Mouse (Mus musculus): ENCODE data around the gene Gm20388. TPM values are rescaled to one million over a fixed set of nuclear protein-coding genes. Genes with fewer than 3 reads are reported as not detected.
A peak's percentile ranks its signal among the peaks of the same experiment; 100 is the strongest.

Gm20388 gene
- polyA plus RNA-seq, 1 experiment from 2014 or later: not detected

- no peak overlapping the region for H3K4me3 ChIP-seq
- no peaks in the 10 kb centered on the region for H3K27me3 ChIP-seq
- no peaks in the 10 kb centered on the region for H3K4me1 ChIP-seq
- 47% methylated on average over 10 of the region's 10 CpGs for WGBS
- no peak overlapping the region for H3K9ac ChIP-seq (replicated peaks)
- H3K36me3 ChIP-seq: no peaks in the 10 kb centered on the region
- no peak for ATAC-seq (replicated peaks)
- H3K9me3 ChIP-seq: no peaks in the 10 kb centered on the region
- no peak overlapping the region for H3K4me2 ChIP-seq (replicated peaks)
- no peak overlapping the region for H3K27ac ChIP-seq (replicated peaks)
Observed at GRCm38 (mm10) chr8:122174133-122174930, 2263.7 kb downstream of the Gm20388 start.

- no peaks in the 10 kb centered on the region for H3K4me1 ChIP-seq
- H3K9ac ChIP-seq (replicated peaks): no peak overlapping the region
- no peak overlapping the region for H3K4me3 ChIP-seq
- H3K27ac ChIP-seq (replicated peaks): no peak overlapping the region
- H3K9me3 ChIP-seq: no peaks in the 10 kb centered on the region
- no peak for ATAC-seq (replicated peaks)
- 70% methylated on average over 4 of the region's 4 CpGs for WGBS
- H3K27me3 ChIP-seq: no peaks in the 10 kb centered on the region
- H3K4me2 ChIP-seq (replicated peaks): no peak overlapping the region
- H3K36me3 ChIP-seq: no peaks in the 10 kb centered on the region
Observed at GRCm38 (mm10) chr8:122178392-122178890, 2267.8 kb downstream of the Gm20388 start.

- no peaks in the 10 kb centered on the region for H3K4me1 ChIP-seq
- H3K9ac ChIP-seq (replicated peaks): no peak overlapping the region
- H3K27me3 ChIP-seq: no peaks in the 10 kb centered on the region
- H3K9me3 ChIP-seq: no peaks in the 10 kb centered on the region
- H3K36me3 ChIP-seq: no peaks in the 10 kb centered on the region
- no peak overlapping the region for H3K4me3 ChIP-seq
- ATAC-seq (replicated peaks): no peak
- H3K27ac ChIP-seq (replicated peaks): no peak overlapping the region
- WGBS: 80% methylated on average over 7 of the region's 7 CpGs
- H3K4me2 ChIP-seq (replicated peaks): no peak overlapping the region
Observed at GRCm38 (mm10) chr8:122179354-122179753, 2268.7 kb downstream of the Gm20388 start.

GRCm38 (mm10) chr8:122180116-122180515, 2269.5 kb downstream of the Gm20388 start:
- 93% methylated on average over 9 of the region's 9 CpGs for WGBS
- Histone ChIP-seq H3K9me3 (no peaks in the 10 kb centered on the region), H3K4me3 (no peak overlapping the region), H3K4me2 (replicated peaks) (no peak overlapping the region), H3K4me1 (no peaks in the 10 kb centered on the region), H3K9ac (replicated peaks) (no peak overlapping the region), H3K27me3 (no peaks in the 10 kb centered on the region), H3K36me3 (no peaks in the 10 kb centered on the region), H3K27ac (replicated peaks) (no peak overlapping the region)
- no peak for ATAC-seq (replicated peaks)

- Histone ChIP-seq H3K4me1 (no peaks in the 10 kb centered on the region), H3K27me3 (no peaks in the 10 kb centered on the region), H3K4me3 (no peak overlapping the region), H3K9me3 (no peaks in the 10 kb centered on the region), H3K4me2 (replicated peaks) (no peak overlapping the region), H3K9ac (replicated peaks) (no peak overlapping the region), H3K36me3 (no peaks in the 10 kb centered on the region), H3K27ac (replicated peaks) (no peak overlapping the region)
- WGBS: 84% methylated on average over 9 of the region's 9 CpGs
- no peak for ATAC-seq (replicated peaks)
Observed at GRCm38 (mm10) chr8:122181414-122181813, 2270.8 kb downstream of the Gm20388 start.

GRCm38 (mm10) chr8:122181991-122182390, 2271.3 kb downstream of the Gm20388 start:
- no peak for ATAC-seq (replicated peaks)
- H3K27me3 ChIP-seq: no peaks in the 10 kb centered on the region
- no peak overlapping the region for H3K4me2 ChIP-seq (replicated peaks)
- 80% methylated on average over 9 of the region's 9 CpGs for WGBS
- H3K36me3 ChIP-seq: no peaks in the 10 kb centered on the region
- no peak overlapping the region for H3K9ac ChIP-seq (replicated peaks)
- H3K9me3 ChIP-seq: no peaks in the 10 kb centered on the region
- no peaks in the 10 kb centered on the region for H3K4me1 ChIP-seq
- H3K27ac ChIP-seq (replicated peaks): no peak overlapping the region
- no peak overlapping the region for H3K4me3 ChIP-seq

- no peak overlapping the region for H3K27ac ChIP-seq (replicated peaks)
- H3K4me3 ChIP-seq: no peak overlapping the region
- H3K4me2 ChIP-seq (replicated peaks): no peak overlapping the region
- H3K9ac ChIP-seq (replicated peaks): no peak overlapping the region
- ATAC-seq (replicated peaks): no peak
- H3K27me3 ChIP-seq: no peaks in the 10 kb centered on the region
- WGBS: 85% methylated on average over 19 of the region's 19 CpGs
- peaks cover 12% of the 10 kb centered on the region for H3K4me1 ChIP-seq
- H3K9me3 ChIP-seq: no peaks in the 10 kb centered on the region
- H3K36me3 ChIP-seq: no peaks in the 10 kb centered on the region
Observed at GRCm38 (mm10) chr8:122186363-122186974, 2275.8 kb downstream of the Gm20388 start.

GRCm38 (mm10) chr8:122187271-122187670, 2276.6 kb downstream of the Gm20388 start:
- Histone ChIP-seq H3K4me2 (replicated peaks) (no peak overlapping the region), H3K4me1 (peaks cover 12% of the 10 kb centered on the region), H3K27ac (replicated peaks) (no peak overlapping the region), H3K27me3 (no peaks in the 10 kb centered on the region), H3K4me3 (no peak overlapping the region), H3K9me3 (no peaks in the 10 kb centered on the region), H3K36me3 (no peaks in the 10 kb centered on the region), H3K9ac (replicated peaks) (no peak overlapping the region)
- WGBS: 90% methylated on average over 4 of the region's 4 CpGs
- no peak for ATAC-seq (replicated peaks)

- H3K4me2 ChIP-seq (replicated peaks): no peak overlapping the region
Observed at GRCm38 (mm10) chr8:122190349-122191053, 2279.9 kb downstream of the Gm20388 start.

GRCm38 (mm10) chr8:122191054-122191376, 2280.4 kb downstream of the Gm20388 start:
- H3K4me2 ChIP-seq (replicated peaks): no peak overlapping the region
- ATAC-seq (replicated peaks): no peak
- H3K27ac ChIP-seq (replicated peaks): peak overlapping the region; percentile 57
- H3K4me3 ChIP-seq: no peak overlapping the region
- peaks cover 19% of the 10 kb centered on the region for H3K4me1 ChIP-seq
- no peaks in the 10 kb centered on the region for H3K36me3 ChIP-seq
- H3K9ac ChIP-seq (replicated peaks): no peak overlapping the region
- WGBS: 76% methylated on average over 8 of the region's 8 CpGs
- no peaks in the 10 kb centered on the region for H3K27me3 ChIP-seq
- no peaks in the 10 kb centered on the region for H3K9me3 ChIP-seq

More at GRCm38 (mm10) chr8:122190349-122191053, 2279.9 kb downstream of the Gm20388 start:
- H3K4me1 ChIP-seq: peaks cover 19% of the 10 kb centered on the region
- no peak overlapping the region for H3K4me3 ChIP-seq
- H3K36me3 ChIP-seq: no peaks in the 10 kb centered on the region
- H3K27ac ChIP-seq (replicated peaks): peak overlapping the region; percentile 57
- H3K9ac ChIP-seq (replicated peaks): no peak overlapping the region
- no peaks in the 10 kb centered on the region for H3K9me3 ChIP-seq
- H3K27me3 ChIP-seq: no peaks in the 10 kb centered on the region
- 36% methylated on average over 16 of the region's 16 CpGs for WGBS
- peak; percentile 88 for ATAC-seq (replicated peaks)

- H3K4me1 ChIP-seq: peaks cover 19% of the 10 kb centered on the region
- H3K4me3 ChIP-seq: no peak overlapping the region
- H3K27me3 ChIP-seq: no peaks in the 10 kb centered on the region
- H3K27ac ChIP-seq (replicated peaks): no peak overlapping the region
- WGBS: 77% methylated on average over 5 of the region's 5 CpGs
- H3K9me3 ChIP-seq: no peaks in the 10 kb centered on the region
- no peak overlapping the region for H3K9ac ChIP-seq (replicated peaks)
- no peaks in the 10 kb centered on the region for H3K36me3 ChIP-seq
- ATAC-seq (replicated peaks): no peak
- no peak overlapping the region for H3K4me2 ChIP-seq (replicated peaks)
Observed at GRCm38 (mm10) chr8:122192771-122193170, 2282.1 kb downstream of the Gm20388 start.

GRCm38 (mm10) chr8:122193521-122193920, 2282.9 kb downstream of the Gm20388 start:
- H3K27ac ChIP-seq (replicated peaks): no peak overlapping the region
- no peak overlapping the region for H3K4me2 ChIP-seq (replicated peaks)
- H3K4me3 ChIP-seq: no peak overlapping the region
- H3K9ac ChIP-seq (replicated peaks): no peak overlapping the region
- H3K36me3 ChIP-seq: no peaks in the 10 kb centered on the region
- H3K9me3 ChIP-seq: no peaks in the 10 kb centered on the region
- ATAC-seq (replicated peaks): no peak
- H3K4me1 ChIP-seq: peaks cover 19% of the 10 kb centered on the region
- WGBS: 79% methylated on average over 11 of the region's 11 CpGs
- H3K27me3 ChIP-seq: no peaks in the 10 kb centered on the region

All from forebrain, embryonic 15.5 days (tissue).